Mouse (Mus musculus): ENCODE results near the gene Pou3f4.

DNA sequence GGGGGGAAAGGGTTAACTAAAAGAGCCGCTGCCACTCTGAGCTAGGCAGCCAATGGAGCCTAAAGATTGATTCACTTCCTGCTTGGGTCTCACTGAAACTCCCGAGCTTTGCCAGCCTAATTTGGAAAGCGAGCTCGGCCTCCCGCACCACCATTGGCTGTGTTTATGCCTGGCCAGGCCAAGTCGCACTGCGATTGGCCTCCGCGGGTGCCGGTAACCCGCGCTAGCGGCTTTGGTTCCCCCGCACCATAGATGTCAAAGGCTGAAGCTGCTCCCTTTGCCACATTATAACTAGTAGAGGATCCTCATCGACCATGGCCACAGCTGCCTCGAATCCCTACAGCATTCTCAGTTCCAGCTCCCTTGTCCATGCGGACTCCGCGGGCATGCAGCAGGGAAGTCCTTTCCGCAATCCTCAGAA is at the start of gene Pou3f4:
- no peak for TF ChIP-seq CTCF (IDR thresholded peaks at IDR 0.05; ENCODE audit: low read depth, low read length)
- no peak for TF ChIP-seq POLR2A (IDR thresholded peaks at IDR 0.05; ENCODE audit: borderline replicate concordance, low read depth, low read length)

All from bone marrow macrophage, adult 2 months (primary cell).